Mouse (Mus musculus): ENCODE measurements around the gene Pik3r1. TPM values are rescaled to one million over a fixed set of nuclear protein-coding genes. Genes with fewer than 3 reads are reported as not detected.

The Pik3r1 gene
- polyA plus RNA-seq, 1 experiment from 2014 or later = 24.8 TPM

DNA sequence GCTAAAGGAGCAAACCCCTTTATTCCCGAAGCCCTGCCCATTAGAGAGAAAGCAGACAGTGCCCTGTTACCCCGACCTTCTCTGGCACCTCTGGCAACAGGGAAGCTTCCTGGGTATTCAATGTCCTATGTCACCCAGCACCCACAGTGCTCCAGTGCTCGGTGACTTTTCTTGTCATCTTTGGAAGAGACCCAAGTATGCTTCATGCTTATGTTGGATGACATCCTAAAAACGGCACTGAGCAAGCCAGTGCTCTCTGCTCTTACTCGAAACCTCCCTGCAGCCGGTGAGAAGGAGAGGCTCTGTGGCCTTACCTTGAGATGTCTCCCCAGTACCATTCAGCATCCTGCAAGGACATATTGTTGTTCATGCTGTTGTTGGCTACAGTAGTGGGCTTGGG lies 77.8 kb downstream of the Pik3r1 start:
- WGBS = 64% methylated on average over 6 of the region's 6 CpGs
- no peak overlapping the region for H3K27ac ChIP-seq (ENCODE audit: low read length)
- H3K4me2 ChIP-seq (ENCODE audit: low read depth, low read length) = no peak overlapping the region
- no peak for ATAC-seq
- no peak overlapping the region for H3K4me3 ChIP-seq (ENCODE audit: low read length)
- H3K4me1 ChIP-seq (ENCODE audit: control insufficient read depth, insufficient read depth, low read length) = peaks cover 13% of the 10 kb centered on the region; the same call in 1 of the 2 replicates
- peaks cover 11% of the 10 kb centered on the region; the same call in 1 of the 2 replicates for H3K36me3 ChIP-seq (ENCODE audit: control insufficient read depth, insufficient read depth, low read length)
- H3K27me3 ChIP-seq (replicated peaks; ENCODE audit: control insufficient read depth, insufficient read depth, low read length) = no peaks in the 10 kb centered on the region
- H3K9ac ChIP-seq (ENCODE audit: low read depth, low read length) = no peak overlapping the region
- no peaks in the 10 kb centered on the region for H3K9me3 ChIP-seq (ENCODE audit: control insufficient read depth, low read length)

DNA sequence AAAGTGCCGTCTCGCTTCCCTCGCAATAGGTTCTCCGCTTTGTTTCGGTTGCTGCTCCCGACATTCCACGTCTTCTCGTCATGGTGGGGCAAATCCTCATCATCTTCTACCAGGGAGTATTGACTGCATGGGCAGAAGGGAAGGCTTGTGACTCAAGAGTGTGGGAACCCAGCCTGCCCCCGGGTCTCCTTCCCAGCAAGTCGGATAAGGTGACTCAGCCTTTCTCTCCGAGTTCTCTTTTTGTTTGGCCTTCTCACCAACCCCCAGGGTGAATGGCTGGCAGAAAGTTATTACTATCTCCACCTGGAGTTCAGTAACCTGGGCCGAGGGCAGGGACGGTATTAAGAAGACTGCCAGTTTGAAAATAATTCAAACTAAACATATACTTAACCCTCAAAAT lies 81.8 kb downstream of the Pik3r1 start:
- Histone ChIP-seq H3K4me3 (ENCODE audit: low read length) (no peak overlapping the region), H3K4me1 (ENCODE audit: control insufficient read depth, insufficient read depth, low read length) (0 out of 2 replicates have a peak, but pooled peaks cover 2% of the 10 kb centered on the region), H3K36me3 (ENCODE audit: control insufficient read depth, insufficient read depth, low read length) (peaks cover 22% of the 10 kb centered on the region; the same call in 1 of the 2 replicates), H3K27ac (ENCODE audit: low read length) (no peak overlapping the region), H3K27me3 (replicated peaks; ENCODE audit: control insufficient read depth, insufficient read depth, low read length) (no peaks in the 10 kb centered on the region), H3K4me2 (ENCODE audit: low read depth, low read length) (no peak overlapping the region), H3K9ac (ENCODE audit: low read depth, low read length) (no peak overlapping the region), H3K9me3 (ENCODE audit: control insufficient read depth, low read length) (no peaks in the 10 kb centered on the region)
- no peak for ATAC-seq
- WGBS = 93% methylated on average over 13 of the region's 13 CpGs

DNA sequence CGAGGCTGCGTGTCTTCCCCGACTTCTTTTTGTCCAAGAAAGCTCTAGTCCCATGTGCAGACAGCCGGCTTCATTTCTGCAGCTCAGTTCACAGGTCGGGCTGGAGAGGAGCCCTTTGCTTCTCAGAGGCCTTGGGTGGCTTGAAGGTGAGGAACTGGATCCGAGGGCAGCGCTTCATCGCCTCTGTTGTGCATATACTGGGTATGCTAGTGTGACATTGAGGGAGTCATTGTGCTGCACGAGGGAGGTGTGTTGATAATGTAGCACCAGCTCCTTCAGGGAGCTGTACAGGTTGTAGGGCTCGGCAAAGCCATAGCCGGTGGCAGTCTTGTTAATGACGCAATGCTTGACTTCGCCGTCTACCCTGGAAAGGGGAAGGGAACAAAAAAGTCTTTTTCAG lies 83.3 kb downstream of the Pik3r1 start:
- Histone ChIP-seq H3K4me1 (ENCODE audit: control insufficient read depth, insufficient read depth, low read length) (no peaks in the 10 kb centered on the region), H3K36me3 (ENCODE audit: control insufficient read depth, insufficient read depth, low read length) (peaks cover 22% of the 10 kb centered on the region; the same call in 1 of the 2 replicates), H3K9ac (ENCODE audit: low read depth, low read length) (no peak overlapping the region), H3K4me2 (ENCODE audit: low read depth, low read length) (no peak overlapping the region), H3K9me3 (ENCODE audit: control insufficient read depth, low read length) (no peaks in the 10 kb centered on the region), H3K27me3 (replicated peaks; ENCODE audit: control insufficient read depth, insufficient read depth, low read length) (no peaks in the 10 kb centered on the region), H3K27ac (ENCODE audit: low read length) (no peak overlapping the region), H3K4me3 (ENCODE audit: low read length) (no peak overlapping the region)
- WGBS = 89% methylated on average over 14 of the region's 14 CpGs
- ATAC-seq = no peak

DNA sequence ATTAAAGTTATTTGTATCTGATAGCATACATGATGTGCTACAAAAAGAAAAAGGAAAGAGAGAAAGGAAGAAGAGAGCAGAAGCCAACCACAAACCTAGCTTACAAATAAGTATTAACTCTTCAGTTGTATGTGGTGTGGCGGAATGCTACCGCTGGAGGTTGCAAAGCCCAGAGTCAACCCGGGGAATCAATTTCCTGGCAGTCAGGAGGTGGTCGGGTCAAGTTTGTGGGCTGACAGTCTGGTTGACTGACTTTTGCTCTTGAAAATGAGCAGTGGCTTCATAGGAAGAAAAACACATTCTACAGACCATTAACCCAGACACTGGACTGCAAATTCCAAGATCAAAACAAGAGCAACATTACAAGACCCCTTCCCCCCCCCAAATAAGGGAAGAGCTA lies 85.6 kb downstream of the Pik3r1 start:
- H3K9me3 ChIP-seq (ENCODE audit: control insufficient read depth, low read length) = no peaks in the 10 kb centered on the region
- no peak overlapping the region for H3K4me2 ChIP-seq (ENCODE audit: low read depth, low read length)
- peaks cover 18% of the 10 kb centered on the region; the same call in 1 of the 2 replicates for H3K36me3 ChIP-seq (ENCODE audit: control insufficient read depth, insufficient read depth, low read length)
- no peak for ATAC-seq
- no peak overlapping the region for H3K27ac ChIP-seq (ENCODE audit: low read length)
- H3K4me3 ChIP-seq (ENCODE audit: low read length) = no peak overlapping the region
- no peaks in the 10 kb centered on the region for H3K4me1 ChIP-seq (ENCODE audit: control insufficient read depth, insufficient read depth, low read length)
- 77% methylated on average over 4 of the region's 4 CpGs for WGBS
- no peaks in the 10 kb centered on the region for H3K27me3 ChIP-seq (replicated peaks; ENCODE audit: control insufficient read depth, insufficient read depth, low read length)
- H3K9ac ChIP-seq (ENCODE audit: low read depth, low read length) = no peak overlapping the region

DNA sequence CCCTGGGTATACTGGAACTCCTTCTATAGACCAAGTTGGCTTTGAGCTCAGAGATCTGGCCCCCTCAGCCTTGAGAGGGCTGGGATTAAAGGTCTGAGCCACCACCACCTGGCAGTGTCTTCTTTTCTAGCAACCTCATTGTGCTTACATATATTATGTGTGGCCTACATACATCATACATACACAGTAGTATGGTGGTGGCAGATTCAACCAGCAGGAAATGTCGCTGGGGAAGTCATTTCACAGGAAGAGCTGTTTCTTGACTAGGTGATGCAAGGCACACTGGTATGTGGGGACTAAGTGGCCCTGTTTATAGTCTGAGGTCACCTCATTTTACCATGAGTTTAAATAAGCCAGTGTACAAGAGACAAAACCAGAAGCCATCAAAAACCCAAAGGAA lies 87.9 kb downstream of the Pik3r1 start:
- Histone ChIP-seq H3K4me2 (ENCODE audit: low read depth, low read length) (no peak overlapping the region), H3K9me3 (ENCODE audit: control insufficient read depth, low read length) (no peaks in the 10 kb centered on the region), H3K27ac (ENCODE audit: low read length) (no peak overlapping the region), H3K9ac (ENCODE audit: low read depth, low read length) (no peak overlapping the region), H3K27me3 (replicated peaks; ENCODE audit: control insufficient read depth, insufficient read depth, low read length) (no peaks in the 10 kb centered on the region), H3K36me3 (ENCODE audit: control insufficient read depth, insufficient read depth, low read length) (peaks cover 10% of the 10 kb centered on the region; the same call in 1 of the 2 replicates), H3K4me1 (ENCODE audit: control insufficient read depth, insufficient read depth, low read length) (no peaks in the 10 kb centered on the region), H3K4me3 (ENCODE audit: low read length) (no peak overlapping the region)
- no peak for ATAC-seq
- 89% methylated on average over 1 of the region's 1 CpGs for WGBS

DNA sequence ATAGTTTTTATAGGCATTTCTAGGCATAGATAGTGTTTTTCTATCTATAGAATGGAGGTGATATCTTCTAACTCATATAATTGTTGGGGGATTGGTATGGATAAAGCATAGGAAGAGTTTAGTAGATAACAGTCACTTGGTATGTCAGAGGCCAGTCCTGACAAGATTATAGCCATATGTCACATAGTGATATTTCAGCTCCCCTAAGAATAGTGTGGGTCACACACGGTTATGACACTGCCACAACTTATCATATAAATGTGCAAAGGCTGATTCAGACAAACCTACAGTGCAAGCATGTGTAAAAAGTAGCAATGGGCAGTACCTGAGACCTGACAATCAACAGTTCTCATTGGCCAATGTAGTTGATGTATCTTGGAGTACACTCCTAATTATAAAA lies 89.0 kb downstream of the Pik3r1 start:
- 0 out of 2 replicates have a peak, but pooled peaks cover 2% of the 10 kb centered on the region for H3K36me3 ChIP-seq (ENCODE audit: control insufficient read depth, insufficient read depth, low read length)
- no peaks in the 10 kb centered on the region for H3K9me3 ChIP-seq (ENCODE audit: control insufficient read depth, low read length)
- no peak overlapping the region for H3K9ac ChIP-seq (ENCODE audit: low read depth, low read length)
- H3K27me3 ChIP-seq (replicated peaks; ENCODE audit: control insufficient read depth, insufficient read depth, low read length) = no peaks in the 10 kb centered on the region
- WGBS = 93% methylated on average over 1 of the region's 1 CpGs
- H3K4me2 ChIP-seq (ENCODE audit: low read depth, low read length) = no peak overlapping the region
- H3K4me3 ChIP-seq (ENCODE audit: low read length) = no peak overlapping the region
- no peaks in the 10 kb centered on the region for H3K4me1 ChIP-seq (ENCODE audit: control insufficient read depth, insufficient read depth, low read length)
- H3K27ac ChIP-seq (ENCODE audit: low read length) = no peak overlapping the region
- ATAC-seq = no peak

DNA sequence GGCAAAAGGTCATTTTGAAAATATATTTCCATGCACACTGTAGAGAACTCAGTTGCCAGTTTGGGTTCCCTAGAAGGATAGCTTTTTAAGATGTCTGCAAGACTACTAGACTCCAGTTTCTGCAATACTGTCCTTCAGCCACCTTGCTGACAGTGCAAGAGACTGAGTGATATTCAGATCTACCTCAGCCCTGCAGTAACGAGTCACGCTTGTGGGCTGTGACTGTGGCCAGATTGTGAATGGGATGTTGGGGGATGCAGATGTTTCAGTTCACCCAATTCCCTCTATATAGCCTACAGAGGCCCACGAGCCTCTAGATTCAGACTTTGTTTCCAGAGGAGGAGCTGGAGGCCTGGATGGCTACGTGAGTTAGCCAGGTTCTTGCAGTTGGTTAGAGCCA lies 90.0 kb downstream of the Pik3r1 start:
- ATAC-seq = no peak
- no peaks in the 10 kb centered on the region for H3K27me3 ChIP-seq (replicated peaks; ENCODE audit: control insufficient read depth, insufficient read depth, low read length)

DNA sequence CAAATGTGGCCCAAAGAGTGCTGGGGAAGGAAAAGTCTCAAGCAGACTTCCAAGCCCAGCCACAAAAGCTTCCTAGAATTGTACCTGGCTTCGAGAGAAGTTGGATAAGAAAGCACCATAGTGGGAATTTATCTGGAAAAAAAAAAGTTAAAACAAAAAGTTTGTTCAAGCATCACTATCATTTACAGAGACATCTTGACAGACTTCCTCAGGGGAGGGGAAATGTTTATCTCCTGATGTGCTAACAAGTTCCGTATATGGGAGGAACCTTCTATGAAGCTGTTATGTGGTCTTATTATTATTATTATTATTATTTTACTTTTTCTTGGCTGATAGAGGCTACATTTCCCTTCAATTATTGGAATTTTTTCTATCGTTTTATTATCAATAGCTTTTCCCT lies 94.1 kb downstream of the Pik3r1 start:
- no peaks in the 10 kb centered on the region for H3K27me3 ChIP-seq (replicated peaks; ENCODE audit: control insufficient read depth, insufficient read depth, low read length)
- no peak for ATAC-seq
- H3K9ac ChIP-seq (ENCODE audit: low read depth, low read length) = no peak overlapping the region
- WGBS = 83% methylated on average over 3 of the region's 3 CpGs
- H3K4me2 ChIP-seq (ENCODE audit: low read depth, low read length) = no peak overlapping the region
- no peaks in the 10 kb centered on the region for H3K36me3 ChIP-seq (ENCODE audit: control insufficient read depth, insufficient read depth, low read length)
- H3K27ac ChIP-seq (ENCODE audit: low read length) = no peak overlapping the region
- no peaks in the 10 kb centered on the region for H3K9me3 ChIP-seq (ENCODE audit: control insufficient read depth, low read length)
- H3K4me3 ChIP-seq (ENCODE audit: low read length) = no peak overlapping the region
- H3K4me1 ChIP-seq (ENCODE audit: control insufficient read depth, insufficient read depth, low read length) = no peaks in the 10 kb centered on the region

More for the DNA sequence above, 90.0 kb downstream of the Pik3r1 start:
- Histone ChIP-seq H3K4me3 (ENCODE audit: low read length) (no peak overlapping the region), H3K27ac (ENCODE audit: low read length) (no peak overlapping the region), H3K9me3 (ENCODE audit: control insufficient read depth, low read length) (no peaks in the 10 kb centered on the region), H3K36me3 (ENCODE audit: control insufficient read depth, insufficient read depth, low read length) (0 out of 2 replicates have a peak, but pooled peaks cover 2% of the 10 kb centered on the region), H3K9ac (ENCODE audit: low read depth, low read length) (no peak overlapping the region), H3K4me1 (ENCODE audit: control insufficient read depth, insufficient read depth, low read length) (no peaks in the 10 kb centered on the region), H3K4me2 (ENCODE audit: low read depth, low read length) (no peak overlapping the region)
- WGBS = 87% methylated on average over 4 of the region's 4 CpGs

DNA sequence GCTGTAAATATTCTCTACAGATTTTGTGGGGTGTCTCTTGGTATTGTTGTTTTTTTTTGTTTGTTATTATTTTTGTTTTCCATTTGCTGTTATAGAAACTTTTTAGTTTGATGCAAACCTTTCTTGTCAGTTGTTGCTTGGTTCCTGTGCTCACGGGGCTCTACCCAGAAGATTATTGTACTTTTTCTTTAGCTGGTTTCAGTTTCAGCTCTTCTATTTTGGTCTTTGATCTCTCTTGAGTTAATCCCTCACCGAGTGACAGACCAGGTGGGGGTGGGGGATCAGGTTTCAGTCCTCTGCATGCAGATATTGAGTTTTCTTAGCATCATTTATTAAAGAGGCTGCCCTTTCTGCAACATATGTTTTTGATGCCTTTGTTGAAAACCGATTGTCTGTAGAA lies 99.2 kb downstream of the Pik3r1 start:
- Histone ChIP-seq H3K4me3 (ENCODE audit: low read length) (no peak overlapping the region), H3K4me1 (ENCODE audit: control insufficient read depth, insufficient read depth, low read length) (no peaks in the 10 kb centered on the region), H3K4me2 (ENCODE audit: low read depth, low read length) (no peak overlapping the region), H3K27me3 (replicated peaks; ENCODE audit: control insufficient read depth, insufficient read depth, low read length) (no peaks in the 10 kb centered on the region), H3K9ac (ENCODE audit: low read depth, low read length) (no peak overlapping the region), H3K27ac (ENCODE audit: low read length) (no peak overlapping the region), H3K9me3 (ENCODE audit: control insufficient read depth, low read length) (no peaks in the 10 kb centered on the region), H3K36me3 (ENCODE audit: control insufficient read depth, insufficient read depth, low read length) (no peaks in the 10 kb centered on the region)
- no peak for ATAC-seq
- WGBS = 34% methylated on average over 3 of the region's 3 CpGs

DNA sequence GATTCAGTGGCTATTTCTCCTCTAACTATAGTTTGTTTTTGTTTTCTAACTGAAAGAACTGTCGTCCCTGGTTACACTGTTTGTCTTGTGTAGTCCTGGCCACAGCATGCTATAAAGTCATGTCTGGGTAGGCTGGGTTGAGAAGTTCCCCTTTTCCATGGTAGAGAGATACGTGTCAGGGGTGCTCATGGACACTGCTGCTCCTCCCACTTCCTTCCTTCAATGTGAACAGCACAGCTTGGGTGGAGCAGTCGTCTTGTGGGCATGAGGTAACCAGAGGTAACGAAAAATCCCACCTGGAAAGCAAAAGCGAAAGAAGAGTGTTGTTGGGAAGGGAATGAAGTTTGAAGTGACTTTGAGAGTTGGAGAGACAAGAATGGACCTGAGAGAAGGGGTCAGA lies 104.0 kb downstream of the Pik3r1 start:
- H3K4me2 ChIP-seq (ENCODE audit: low read depth, low read length) = no peak overlapping the region
- H3K4me1 ChIP-seq (ENCODE audit: control insufficient read depth, insufficient read depth, low read length) = no peaks in the 10 kb centered on the region
- H3K4me3 ChIP-seq (ENCODE audit: low read length) = no peak overlapping the region
- ATAC-seq = no peak
- no peaks in the 10 kb centered on the region for H3K27me3 ChIP-seq (replicated peaks; ENCODE audit: control insufficient read depth, insufficient read depth, low read length)
- H3K9me3 ChIP-seq (ENCODE audit: control insufficient read depth, low read length) = no peaks in the 10 kb centered on the region
- H3K36me3 ChIP-seq (ENCODE audit: control insufficient read depth, insufficient read depth, low read length) = no peaks in the 10 kb centered on the region
- 73% methylated on average over 5 of the region's 5 CpGs for WGBS
- H3K27ac ChIP-seq (ENCODE audit: low read length) = no peak overlapping the region
- H3K9ac ChIP-seq (ENCODE audit: low read depth, low read length) = no peak overlapping the region

All from intestine, embryonic 16.5 days (tissue).